Mouse (Mus musculus) MEL (cell line): Measurements from ENCODE around the gene Ifi203. TPM values are rescaled to one million over a fixed set of nuclear protein-coding genes. Genes with fewer than 3 reads are reported as not detected.
"Not testable (repeated sequence)": the region's sequence is repeated elsewhere in the genome, so short reads cannot be mapped to it uniquely, and the experiment has no call there.

ENCODE experiments used
- DNase-seq: peaks from one replicate; pipeline ENCODE4 v3.0.0; 2011; ENCODE audit warnings: low read depth, low spot score
- H3K27ac ChIP-seq: 2 replicates; pipeline ENCODE4 v1.5.1; 2012; ENCODE audit warnings: low read depth, mild to moderate bottlenecking, control low read depth, low read length, moderate library complexity; ENCODE audit not compliant: control insufficient read depth
- H3K27me3 ChIP-seq, 2 experiments: fragments of 150-350 bp in 1 of 2; sonication (generic) in 1 of 2; 2 replicates each; pipeline ENCODE4 v1.6.1; 2012; ENCODE audit warnings: low read length in 2 of 2, mild to moderate bottlenecking in 2 of 2, improper control_type of control experiment in 1 of 2, moderate library complexity in 1 of 2; ENCODE audit not compliant: insufficient read depth in 2 of 2, control insufficient read depth in 1 of 2
- H3K36me3 ChIP-seq, 2 experiments: 2 replicates each; pipeline ENCODE4 v1.6.1; 2012 to 2014; ENCODE audit warnings: low read length in 2 of 2, improper control_type of control experiment in 1 of 2, inconsistent platforms in 1 of 2, mild to moderate bottlenecking in 1 of 2; ENCODE audit not compliant: insufficient read depth in 2 of 2, control insufficient read depth in 1 of 2
- H3K4me1 ChIP-seq, 2 experiments: fragments of 150-350 bp in 1 of 2; sonication (generic) in 1 of 2; 2 replicates each; pipeline ENCODE4 v1.6.1; 2012; ENCODE audit warnings: low read length in 2 of 2, improper control_type of control experiment in 1 of 2, mild to moderate bottlenecking in 1 of 2; ENCODE audit not compliant: insufficient read depth in 2 of 2, control insufficient read depth in 1 of 2
- H3K4me3 ChIP-seq, 2 experiments: fragments of 150-350 bp in 1 of 2; sonication (generic) in 1 of 2; 2 replicates each; pipeline ENCODE4 v1.5.1; 2012; ENCODE audit warnings: low read depth in 2 of 2, low read length in 2 of 2, mild to moderate bottlenecking in 2 of 2, moderate library complexity in 2 of 2, control low read depth in 1 of 2, improper control_type of control experiment in 1 of 2; ENCODE audit not compliant: control insufficient read depth in 1 of 2, insufficient read depth in 1 of 2
- H3K79me2 ChIP-seq: 2 replicates; pipeline ENCODE4 v1.6.1; 2012; ENCODE audit warnings: mild to moderate bottlenecking, low read length, moderate library complexity; ENCODE audit not compliant: control insufficient read depth, poor library complexity, insufficient read depth
- H3K9ac ChIP-seq: 2 replicates; pipeline ENCODE4 v1.6.1; 2012; ENCODE audit warnings: low read depth, mild to moderate bottlenecking, control low read depth, low read length, moderate library complexity; ENCODE audit not compliant: control insufficient read depth, poor library complexity, severe bottlenecking
- H3K9me3 ChIP-seq: fragments of 150-350 bp; sonication (generic); replicated peaks from 2 replicates; pipeline ENCODE4 v1.6.1; 2012; ENCODE audit warnings: mild to moderate bottlenecking, low read length, improper control_type of control experiment, moderate library complexity; ENCODE audit not compliant: insufficient read depth
- KAT2A ChIP-seq: conservative IDR thresholded peaks from 2 replicates; pipeline ENCODE4 v1.6.1; 2012; ENCODE audit warnings: low read depth, low read length, improper control_type of control experiment, inconsistent platforms
- polyA plus RNA-seq, 2 experiments: library from polyadenylated mRNA; stranded (reverse) in 1 of 2; unstranded in 1 of 2; fragments of >175 nt in 1 of 2; fragments of >200 nt in 1 of 2; gene quantifications; 2 replicates each; pipeline versions ENCODE4 v1.2.1 to v1.2.4; 2012; ENCODE audit warnings: low replicate concordance in 2 of 2, low read depth in 1 of 2; ENCODE audit not compliant: insufficient read length in 2 of 2, insufficient read depth in 1 of 2, missing spikeins in 1 of 2
- total RNA-seq: library from RNA; depleted of rRNA; stranded (reverse); fragments of 300-350 nt; gene quantifications from 2 replicates; pipeline ENCODE4 v1.2.3, GENCODE M21; 2012

Ifi203 gene
- total and polyA plus RNA-seq, 3 experiments, result 0.08 to 0.25 TPM; not detected in 1

GRCm38 (mm10) chr1:173973111-173973510 lies 30.6 kb upstream of the Ifi203 start:
- no peak for TF ChIP-seq KAT2A

GRCm38 (mm10) chr1:173961491-173961890 lies 19.0 kb upstream of the Ifi203 start:
- not testable (repeated sequence) for H3K9me3 ChIP-seq, H3K9ac ChIP-seq, H3K4me3 ChIP-seq, H3K79me2 ChIP-seq, H3K27me3 ChIP-seq, H3K4me1 ChIP-seq, H3K36me3 ChIP-seq, H3K27ac ChIP-seq
- DNase-seq, result peak; percentile 9

More at GRCm38 (mm10) chr1:173973111-173973510, 30.6 kb upstream of the Ifi203 start:
- Histone ChIP-seq H3K4me3 (no peak overlapping the region), H3K9me3 (no peaks in the 10 kb centered on the region), H3K79me2 (no peaks in the 10 kb centered on the region), H3K4me1 (peaks cover 0 to 2% of the 10 kb centered on the region in 2 experiments; a peak in 1 of 4 replicates), H3K27me3 (no peaks in the 10 kb centered on the region; a peak in 1 of 4 replicates), H3K36me3 (peaks cover 0 to 2% of the 10 kb centered on the region in 2 experiments; a peak in 2 of 4 replicates), H3K9ac (no peak overlapping the region), H3K27ac (no peak overlapping the region)
- peak; percentile 2 for DNase-seq

DNA sequence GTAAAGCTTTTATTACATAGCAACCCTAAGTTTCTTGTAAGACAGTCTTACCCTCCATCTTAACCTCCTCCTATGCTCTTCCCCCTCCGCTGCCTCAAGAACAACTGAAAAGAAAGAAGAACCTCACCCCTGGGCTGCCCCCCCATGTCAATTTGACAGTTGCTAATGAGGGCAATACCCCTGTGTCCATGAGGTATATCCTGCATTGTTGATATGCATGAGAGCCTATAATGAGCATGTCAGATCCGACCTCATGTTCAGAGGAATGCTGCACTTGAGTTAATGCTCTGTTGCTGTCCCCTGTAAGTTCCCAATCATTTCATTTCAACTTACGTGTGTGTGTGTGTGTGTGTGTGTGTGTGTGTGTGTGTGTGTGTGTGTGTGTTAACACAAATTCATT lies 17.5 kb upstream of the Ifi203 start:
- not testable (repeated sequence) for H3K4me1 ChIP-seq, H3K9ac ChIP-seq, H3K9me3 ChIP-seq, DNase-seq, H3K36me3 ChIP-seq, H3K79me2 ChIP-seq, H3K27me3 ChIP-seq, H3K27ac ChIP-seq, H3K4me3 ChIP-seq

DNA sequence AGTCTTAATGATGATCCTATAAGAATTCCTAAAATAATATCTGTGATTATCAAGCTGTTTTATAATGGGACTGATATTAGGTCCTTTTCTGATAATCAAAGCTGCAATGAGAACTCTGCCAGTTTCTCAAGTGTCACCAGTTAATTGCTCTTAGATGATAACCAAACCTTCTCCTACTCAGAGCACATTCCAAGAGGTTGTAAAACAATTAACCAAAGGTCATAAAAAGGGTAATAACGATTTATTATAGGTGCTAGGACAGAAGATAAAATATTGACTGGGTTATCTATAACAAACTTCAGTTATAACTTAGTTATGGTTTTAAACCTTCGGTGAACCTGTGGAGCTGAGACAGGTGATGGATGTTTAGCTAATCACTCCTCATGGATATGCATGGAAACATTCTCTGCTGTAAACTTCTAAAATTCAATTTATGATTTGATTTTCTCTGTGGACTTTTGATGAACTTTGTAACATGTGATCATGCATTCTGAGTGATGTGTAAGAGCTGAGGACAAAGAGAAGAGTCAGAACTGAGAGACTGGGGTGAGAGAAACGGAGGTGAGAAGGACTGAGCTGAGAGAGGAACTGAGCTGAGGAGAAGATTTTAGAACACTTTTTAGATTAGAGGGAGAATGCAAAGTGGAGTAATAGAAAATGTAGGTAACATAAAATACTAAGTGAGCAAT lies 13.5 kb upstream of the Ifi203 start:
- H3K9me3 ChIP-seq, H3K79me2 ChIP-seq, DNase-seq, H3K9ac ChIP-seq, H3K36me3 ChIP-seq, H3K4me1 ChIP-seq, H3K4me3 ChIP-seq, H3K27ac ChIP-seq, H3K27me3 ChIP-seq: not testable (repeated sequence)
